Mouse (Mus musculus): ENCODE measurements around the gene Ubtd2. TPM values are rescaled to one million over a fixed set of nuclear protein-coding genes. Genes with fewer than 3 reads are reported as not detected.
"Not testable (repeated sequence)": the region's sequence is repeated elsewhere in the genome, so short reads cannot be mapped to it uniquely, and the experiment has no call there.

The Ubtd2 gene
- polyA plus RNA-seq, 1 experiment from 2014 or later: 61.4 TPM

GRCm38 (mm10) chr11:32498757-32499535, 43.8 kb downstream of the Ubtd2 start:
- Histone ChIP-seq H3K4me2 (ENCODE audit: low read depth) (no peak overlapping the region), H3K4me1 (ENCODE audit: control insufficient read depth, insufficient read depth, low read length) (no peaks in the 10 kb centered on the region), H3K4me3 (ENCODE audit: low read depth, low read length) (no peak overlapping the region), H3K9ac (ENCODE audit: low read length) (no peak overlapping the region), H3K36me3 (ENCODE audit: control insufficient read depth, insufficient read depth, low read length) (no peaks in the 10 kb centered on the region), H3K27me3 (ENCODE audit: control insufficient read depth, insufficient read depth, low read length) (no peaks in the 10 kb centered on the region), H3K27ac (ENCODE audit: low read depth, low read length) (no peak overlapping the region), H3K9me3 (ENCODE audit: control insufficient read depth, low read length) (no peaks in the 10 kb centered on the region)
- ATAC-seq (ENCODE audit: insufficient read depth, low FRiP score, low TSS enrichment) (no peak), DNase-seq (ENCODE audit: low spot score) (no peak)
- WGBS: 93% methylated on average over 7 of the region's 7 CpGs

- Histone ChIP-seq H3K27me3 (ENCODE audit: control insufficient read depth, insufficient read depth, low read length) (no peaks in the 10 kb centered on the region), H3K4me2 (ENCODE audit: low read depth) (no peak overlapping the region), H3K4me1 (ENCODE audit: control insufficient read depth, insufficient read depth, low read length) (no peaks in the 10 kb centered on the region), H3K4me3 (ENCODE audit: low read depth, low read length) (no peak overlapping the region), H3K36me3 (ENCODE audit: control insufficient read depth, insufficient read depth, low read length) (no peaks in the 10 kb centered on the region), H3K9ac (ENCODE audit: low read length) (no peak overlapping the region), H3K9me3 (ENCODE audit: control insufficient read depth, low read length) (no peaks in the 10 kb centered on the region), H3K27ac (ENCODE audit: low read depth, low read length) (no peak overlapping the region)
- no peak for ATAC-seq (ENCODE audit: insufficient read depth, low FRiP score, low TSS enrichment)
- 94% methylated on average over 4 of the region's 4 CpGs for WGBS
- no peak for DNase-seq (ENCODE audit: low spot score)
These were observed 44.8 kb downstream of the Ubtd2 start for GRCm38 (mm10) chr11:32499931-32500330.

GRCm38 (mm10) chr11:32503711-32504110, 48.5 kb downstream of the Ubtd2 start:
- 96% methylated on average over 2 of the region's 2 CpGs for WGBS
- no peak overlapping the region for H3K9ac ChIP-seq (ENCODE audit: low read length)
- H3K27ac ChIP-seq (ENCODE audit: low read depth, low read length): no peak overlapping the region
- H3K36me3 ChIP-seq (ENCODE audit: control insufficient read depth, insufficient read depth, low read length): no peaks in the 10 kb centered on the region
- H3K4me3 ChIP-seq (ENCODE audit: low read depth, low read length): no peak overlapping the region
- no peaks in the 10 kb centered on the region for H3K4me1 ChIP-seq (ENCODE audit: control insufficient read depth, insufficient read depth, low read length)
- DNase-seq (ENCODE audit: low spot score) (no peak), ATAC-seq (ENCODE audit: insufficient read depth, low FRiP score, low TSS enrichment) (no peak)
- no peaks in the 10 kb centered on the region for H3K9me3 ChIP-seq (ENCODE audit: control insufficient read depth, low read length)
- no peak overlapping the region for H3K4me2 ChIP-seq (ENCODE audit: low read depth)
- H3K27me3 ChIP-seq (ENCODE audit: control insufficient read depth, insufficient read depth, low read length): no peaks in the 10 kb centered on the region

- H3K4me3 ChIP-seq (ENCODE audit: low read depth, low read length): no peak overlapping the region
- no peak overlapping the region for H3K4me2 ChIP-seq (ENCODE audit: low read depth)
- no peaks in the 10 kb centered on the region for H3K4me1 ChIP-seq (ENCODE audit: control insufficient read depth, insufficient read depth, low read length)
- 84% methylated on average over 7 of the region's 7 CpGs for WGBS
- DNase-seq (ENCODE audit: low spot score): no peak
- ATAC-seq (ENCODE audit: insufficient read depth, low FRiP score, low TSS enrichment): no peak
- H3K9ac ChIP-seq (ENCODE audit: low read length): no peak overlapping the region
- no peaks in the 10 kb centered on the region for H3K9me3 ChIP-seq (ENCODE audit: control insufficient read depth, low read length)
- no peak overlapping the region for H3K27ac ChIP-seq (ENCODE audit: low read depth, low read length)
- H3K36me3 ChIP-seq (ENCODE audit: control insufficient read depth, insufficient read depth, low read length): no peaks in the 10 kb centered on the region
- no peaks in the 10 kb centered on the region for H3K27me3 ChIP-seq (ENCODE audit: control insufficient read depth, insufficient read depth, low read length)
These were observed 50.0 kb downstream of the Ubtd2 start for GRCm38 (mm10) chr11:32505091-32505739.

- H3K9me3 ChIP-seq (ENCODE audit: control insufficient read depth, low read length): no peaks in the 10 kb centered on the region
- no peaks in the 10 kb centered on the region for H3K36me3 ChIP-seq (ENCODE audit: control insufficient read depth, insufficient read depth, low read length)
- H3K4me3 ChIP-seq (ENCODE audit: low read depth, low read length): no peak overlapping the region
- no peak for DNase-seq (ENCODE audit: low spot score)
- ATAC-seq (ENCODE audit: insufficient read depth, low FRiP score, low TSS enrichment): no peak
- H3K4me1 ChIP-seq (ENCODE audit: control insufficient read depth, insufficient read depth, low read length): no peaks in the 10 kb centered on the region
- no peaks in the 10 kb centered on the region for H3K27me3 ChIP-seq (ENCODE audit: control insufficient read depth, insufficient read depth, low read length)
- WGBS: 80% methylated on average over 1 of the region's 1 CpGs
- no peak overlapping the region for H3K4me2 ChIP-seq (ENCODE audit: low read depth)
- no peak overlapping the region for H3K9ac ChIP-seq (ENCODE audit: low read length)
- H3K27ac ChIP-seq (ENCODE audit: low read depth, low read length): no peak overlapping the region
These were observed 55.8 kb downstream of the Ubtd2 start for GRCm38 (mm10) chr11:32510930-32511329.

GRCm38 (mm10) chr11:32514853-32515252, 59.7 kb downstream of the Ubtd2 start:
- H3K4me1 ChIP-seq (ENCODE audit: control insufficient read depth, insufficient read depth, low read length); H3K9me3 ChIP-seq (ENCODE audit: control insufficient read depth, low read length); H3K4me2 ChIP-seq (ENCODE audit: low read depth); ATAC-seq (ENCODE audit: insufficient read depth, low FRiP score, low TSS enrichment); H3K36me3 ChIP-seq (ENCODE audit: control insufficient read depth, insufficient read depth, low read length); DNase-seq (ENCODE audit: low spot score); H3K27me3 ChIP-seq (ENCODE audit: control insufficient read depth, insufficient read depth, low read length); H3K4me3 ChIP-seq (ENCODE audit: low read depth, low read length); H3K9ac ChIP-seq (ENCODE audit: low read length); H3K27ac ChIP-seq (ENCODE audit: low read depth, low read length): not testable (repeated sequence)
- 86% methylated on average over 5 of the region's 5 CpGs for WGBS

GRCm38 (mm10) chr11:32516091-32516490, 60.9 kb downstream of the Ubtd2 start:
- DNase-seq (ENCODE audit: low spot score) (no peak), ATAC-seq (ENCODE audit: insufficient read depth, low FRiP score, low TSS enrichment) (no peak)
- no peaks in the 10 kb centered on the region for H3K4me1 ChIP-seq (ENCODE audit: control insufficient read depth, insufficient read depth, low read length)
- H3K9ac ChIP-seq (ENCODE audit: low read length): no peak overlapping the region
- no peak overlapping the region for H3K4me2 ChIP-seq (ENCODE audit: low read depth)
- H3K36me3 ChIP-seq (ENCODE audit: control insufficient read depth, insufficient read depth, low read length): no peaks in the 10 kb centered on the region
- H3K27ac ChIP-seq (ENCODE audit: low read depth, low read length): no peak overlapping the region
- WGBS: 89% methylated on average over 12 of the region's 12 CpGs
- no peaks in the 10 kb centered on the region for H3K9me3 ChIP-seq (ENCODE audit: control insufficient read depth, low read length)
- H3K4me3 ChIP-seq (ENCODE audit: low read depth, low read length): no peak overlapping the region
- H3K27me3 ChIP-seq (ENCODE audit: control insufficient read depth, insufficient read depth, low read length): no peaks in the 10 kb centered on the region

GRCm38 (mm10) chr11:32516916-32517712, 61.9 kb downstream of the Ubtd2 start:
- no peak overlapping the region for H3K4me2 ChIP-seq (ENCODE audit: low read depth)
- no peak overlapping the region for H3K4me3 ChIP-seq (ENCODE audit: low read depth, low read length)
- H3K27me3 ChIP-seq (ENCODE audit: control insufficient read depth, insufficient read depth, low read length): no peaks in the 10 kb centered on the region
- WGBS: 87% methylated on average over 8 of the region's 8 CpGs
- no peaks in the 10 kb centered on the region for H3K36me3 ChIP-seq (ENCODE audit: control insufficient read depth, insufficient read depth, low read length)
- H3K4me1 ChIP-seq (ENCODE audit: control insufficient read depth, insufficient read depth, low read length): no peaks in the 10 kb centered on the region
- no peak for DNase-seq (ENCODE audit: low spot score)
- ATAC-seq (ENCODE audit: insufficient read depth, low FRiP score, low TSS enrichment): no peak
- H3K9ac ChIP-seq (ENCODE audit: low read length): no peak overlapping the region
- H3K9me3 ChIP-seq (ENCODE audit: control insufficient read depth, low read length): no peaks in the 10 kb centered on the region
- no peak overlapping the region for H3K27ac ChIP-seq (ENCODE audit: low read depth, low read length)
